Comparison of ENCODE assay signal across 1 mouse cellular context in genomic region chr19:29374947-29375346, GRCm38 (mm10).
TF ChIP-seq lines count a peak whose summit lies in the region.

No protein-coding gene starts in this region.

TF ChIP-seq in CH12.LX, 34 proteins besides CTCF, POLR2A, EP300 and RAD21:
- TF ChIP-seq BHLHE40 (IDR thresholded peaks at IDR 0.05; ENCODE audit: low read depth, low read length): peak; percentile 89
- no peak for TF ChIP-seq E2F4 (IDR thresholded peaks at IDR 0.05; ENCODE audit: insufficient replicate concordance, low read depth, low read length)
- no peak for TF ChIP-seq KAT2A (IDR thresholded peaks at IDR 0.05; ENCODE audit: insufficient replicate concordance, low read length)
- TF ChIP-seq ZC3H11A (IDR thresholded peaks at IDR 0.05; ENCODE audit: low read depth, low read length): no peak
- TF ChIP-seq IRF4 (IDR thresholded peaks at IDR 0.05; ENCODE audit: low read depth, low read length): peak; percentile 74; the same call in 1 of the 2 replicates
- no peak for TF ChIP-seq USF2 (conservative IDR thresholded peaks at IDR 0.05; ENCODE audit: low read depth, low read length)
- peak; percentile 40; the same call in 1 of the 2 replicates for TF ChIP-seq MXI1 (IDR thresholded peaks at IDR 0.05; ENCODE audit: low read depth, low read length)
- peak; percentile 63; the same call in 1 of the 2 replicates for TF ChIP-seq UBTF (IDR thresholded peaks at IDR 0.05; ENCODE audit: low read depth, low read length)
- peak; percentile 26; the same call in 1 of the 2 replicates for TF ChIP-seq HCFC1 (IDR thresholded peaks at IDR 0.05; ENCODE audit: low read depth, low read length)
- TF ChIP-seq MEF2A (IDR thresholded peaks at IDR 0.05; ENCODE audit: borderline replicate concordance, low read depth, low read length): peak; percentile 30; the same call in 1 of the 2 replicates
- TF ChIP-seq MAX (IDR thresholded peaks at IDR 0.05; ENCODE audit: low read length): no peak
- TF ChIP-seq GABPA (IDR thresholded peaks at IDR 0.05; ENCODE audit: insufficient replicate concordance, low read depth, low read length): no peak
- TF ChIP-seq ETS1 (conservative IDR thresholded peaks at IDR 0.05; ENCODE audit: low read depth, low read length): peak; percentile 76; the same call in 1 of the 2 replicates
- TF ChIP-seq NELFE (IDR thresholded peaks at IDR 0.05; ENCODE audit: low read depth, low read length): no peak
- no peak for TF ChIP-seq JUN (IDR thresholded peaks at IDR 0.05; ENCODE audit: insufficient read depth, low read depth, low read length)
- TF ChIP-seq ZNF384 (IDR thresholded peaks at IDR 0.05; ENCODE audit: low read depth, low read length): no peak
- no peak for TF ChIP-seq USF1 (IDR thresholded peaks at IDR 0.05; ENCODE audit: low read depth, low read length)
- no peak for TF ChIP-seq POLR2AphosphoS2 (IDR thresholded peaks at IDR 0.05; ENCODE audit: low read depth, low read length)
- TF ChIP-seq MYC (IDR thresholded peaks at IDR 0.05; ENCODE audit: low read depth, low read length): no peak
- no peak for TF ChIP-seq JUND (conservative IDR thresholded peaks at IDR 0.05; ENCODE audit: low read depth, low read length)
- TF ChIP-seq ELF1 (IDR thresholded peaks at IDR 0.05; ENCODE audit: low read depth, low read length): 0 out of 2 replicates have a peak, but pooled peaks have one; percentile 21
- no peak for TF ChIP-seq CHD1 (IDR thresholded peaks at IDR 0.05; ENCODE audit: low read depth, low read length)
- no peak; the same call in 1 of the 2 replicates for TF ChIP-seq SMC3 (IDR thresholded peaks at IDR 0.05; ENCODE audit: low read depth, low read length)
- peak; percentile 36; the same call in 1 of the 2 replicates for TF ChIP-seq TCF12 (IDR thresholded peaks at IDR 0.05; ENCODE audit: low read depth, low read length)
- no peak for TF ChIP-seq ZKSCAN1 (IDR thresholded peaks at IDR 0.05; ENCODE audit: borderline replicate concordance, low read depth, low read length)
- no peak for TF ChIP-seq TBP (conservative IDR thresholded peaks at IDR 0.05; ENCODE audit: low read depth, low read length)
- TF ChIP-seq RCOR1 (conservative IDR thresholded peaks at IDR 0.05; ENCODE audit: low read depth, low read length): peak; percentile 32; the same call in 1 of the 2 replicates
- no peak for TF ChIP-seq MAZ (IDR thresholded peaks at IDR 0.05; ENCODE audit: low read depth, low read length)
- TF ChIP-seq SIN3A (IDR thresholded peaks at IDR 0.05; ENCODE audit: low read length): peak; percentile 46; the same call in 1 of the 2 replicates
- TF ChIP-seq PAX5 (IDR thresholded peaks at IDR 0.05; ENCODE audit: low read length): no peak
- TF ChIP-seq ZMIZ1 (IDR thresholded peaks at IDR 0.05; ENCODE audit: low read depth, low read length): no peak
